Mouse (Mus musculus) lung, adult 2 months (tissue): ENCODE results near the gene Prdx3.

ENCODE experiments used
- CTCF ChIP-seq: fragments of 200-500 bp; IDR thresholded peaks from 2 replicates; pipeline ENCODE4 v1.5.1; 2011; ENCODE audit warnings: mild to moderate bottlenecking, low read length, control low read depth; ENCODE audit not compliant: insufficient read depth
- POLR2A ChIP-seq: fragments of 200-500 bp; IDR thresholded peaks from 2 replicates; pipeline ENCODE4 v1.6.1; 2011; ENCODE audit warnings: low read depth, mild to moderate bottlenecking, control low read depth, low read length, borderline replicate concordance; ENCODE audit errors: extremely low read depth

- TF ChIP-seq POLR2A = no peak
- TF ChIP-seq CTCF = no peak
Observed at GRCm38 (mm10) chr19:60910304-60910703, 35.9 kb upstream of the Prdx3 start.
